Mouse (Mus musculus) erythroid progenitor cell, adult 5-6 weeks (primary cell): ENCODE measurements around the gene Acox2. TPM values are rescaled to one million over a fixed set of nuclear protein-coding genes. Genes with fewer than 3 reads are reported as not detected.

Source experiments
- ATAC-seq: replicated peaks from 2 replicates; pipeline ENCODE4 v1.8.0; 2016; ENCODE audit warnings: moderate number of reproducible peaks, mild to moderate bottlenecking, moderate TSS enrichment, inconsistent platforms; ENCODE audit not compliant: poor library complexity, low FRiP score, severe bottlenecking
- total RNA-seq, 2 experiments: library from RNA; stranded (forward) in 1 of 2; stranded (reverse) in 1 of 2; fragments of 150-400 nt in 1 of 2; fragments of 186-747, 209-891 nt in 1 of 2; gene quantifications; 2 replicates each; pipeline versions ENCODE4 v1.2.3 to v1.2.4; 2015 to 2017; ENCODE audit warnings: low replicate concordance in 2 of 2

Acox2 gene
- total RNA-seq, 2 experiments from 2014 or later = not detected

DNA sequence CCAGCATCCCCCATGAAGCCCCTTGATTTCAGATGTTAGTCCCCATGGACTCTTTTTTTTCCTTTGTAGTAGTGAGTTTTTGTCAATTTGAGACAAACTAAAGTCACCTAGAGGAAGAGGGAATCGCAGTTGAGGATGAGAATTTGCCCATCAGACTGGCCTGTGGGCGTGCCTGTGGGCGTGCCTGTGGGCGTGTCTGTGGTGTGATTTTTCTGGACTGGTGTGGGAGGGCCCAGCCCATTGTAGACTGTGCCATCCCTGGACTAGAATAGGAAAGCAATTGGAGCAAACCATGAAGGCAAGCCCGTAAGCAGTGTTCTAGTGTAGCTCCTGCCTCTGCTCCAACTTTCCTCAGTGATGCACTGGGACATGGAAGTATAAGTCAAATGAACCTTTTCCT is 82.9 kb downstream of the Acox2 start:
- ATAC-seq = no peak

Other genes starting within 250 kb of the Acox2 start
- gene Rpp14, start 179.0 kb downstream of the Acox2 start, total RNA-seq (2015; ENCODE audit: low replicate concordance) = 4.2 and 5.0 TPM in 2 replicates
- 6.4 and 6.8 TPM in 2 replicates for gene Rpp14, start 179.0 kb downstream of the Acox2 start, total RNA-seq (2017; ENCODE audit: low replicate concordance)
- 14.7 and 16.6 TPM in 2 replicates for gene Pxk, start 161.1 kb downstream of the Acox2 start, total RNA-seq (2015; ENCODE audit: low replicate concordance)
- 3.0 and 5.3 TPM in 2 replicates for gene Pxk, start 161.1 kb downstream of the Acox2 start, total RNA-seq (2017; ENCODE audit: low replicate concordance)
- 56.6 and 63.7 TPM in 2 replicates for gene Pdhb, start 86.3 kb downstream of the Acox2 start, total RNA-seq (2015; ENCODE audit: low replicate concordance)
- gene Pdhb, start 86.3 kb downstream of the Acox2 start, total RNA-seq (2017; ENCODE audit: low replicate concordance) = 86.1 and 123 TPM in 2 replicates
- 2.5 and 8.8 TPM in 2 replicates for gene Kctd6, start 45.2 kb downstream of the Acox2 start, total RNA-seq (2015; ENCODE audit: low replicate concordance)
- 4.7 and 5.8 TPM in 2 replicates for gene Kctd6, start 45.2 kb downstream of the Acox2 start, total RNA-seq (2017; ENCODE audit: low replicate concordance)
- gene Fam107a, start 58.7 kb upstream of the Acox2 start, total RNA-seq (2015; ENCODE audit: low replicate concordance) = not detected in 2 replicates
- gene Fam107a, start 58.7 kb upstream of the Acox2 start, total RNA-seq (2017; ENCODE audit: low replicate concordance) = not detected in 2 replicates
- not detected in 2 replicates for gene Oit1, start 119.4 kb upstream of the Acox2 start, total RNA-seq (2015; ENCODE audit: low replicate concordance)
- gene Oit1, start 119.4 kb upstream of the Acox2 start, total RNA-seq (2017; ENCODE audit: low replicate concordance) = not detected in 2 replicates